Mouse (Mus musculus): ENCODE measurements around the gene Hoxc9.

Hoxc9 gene

DNA sequence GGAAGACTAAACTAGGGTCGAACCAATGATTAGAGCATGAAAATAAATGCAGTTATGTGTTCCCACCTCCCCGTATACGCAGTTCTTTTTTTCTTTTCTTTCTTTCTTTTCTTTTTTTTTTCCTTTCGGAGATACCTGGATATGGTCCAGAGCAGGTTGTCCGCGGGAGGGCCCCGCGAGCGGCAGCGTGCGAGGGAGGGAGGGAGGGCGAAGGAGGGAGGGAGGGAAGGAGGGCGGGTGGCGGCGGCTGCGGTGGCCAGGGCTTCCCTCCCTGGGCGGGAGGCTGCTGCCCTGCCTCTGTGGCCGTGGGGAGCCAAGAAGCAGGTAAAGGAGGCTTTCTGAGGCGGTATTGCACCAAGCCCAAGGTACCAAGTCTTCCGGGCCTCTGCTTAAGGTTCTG is at the start of gene Hoxc9:
TSS of gene Hoxc9 (plus strand) at position 269 of the 400 bp plus-strand sequence.
- DNase-seq, result no peak

- DNase-seq, result no peak
Measured at GRCm38 (mm10) chr15:102927032-102927645, 49.1 kb upstream of the Hoxc9 start.

DNA sequence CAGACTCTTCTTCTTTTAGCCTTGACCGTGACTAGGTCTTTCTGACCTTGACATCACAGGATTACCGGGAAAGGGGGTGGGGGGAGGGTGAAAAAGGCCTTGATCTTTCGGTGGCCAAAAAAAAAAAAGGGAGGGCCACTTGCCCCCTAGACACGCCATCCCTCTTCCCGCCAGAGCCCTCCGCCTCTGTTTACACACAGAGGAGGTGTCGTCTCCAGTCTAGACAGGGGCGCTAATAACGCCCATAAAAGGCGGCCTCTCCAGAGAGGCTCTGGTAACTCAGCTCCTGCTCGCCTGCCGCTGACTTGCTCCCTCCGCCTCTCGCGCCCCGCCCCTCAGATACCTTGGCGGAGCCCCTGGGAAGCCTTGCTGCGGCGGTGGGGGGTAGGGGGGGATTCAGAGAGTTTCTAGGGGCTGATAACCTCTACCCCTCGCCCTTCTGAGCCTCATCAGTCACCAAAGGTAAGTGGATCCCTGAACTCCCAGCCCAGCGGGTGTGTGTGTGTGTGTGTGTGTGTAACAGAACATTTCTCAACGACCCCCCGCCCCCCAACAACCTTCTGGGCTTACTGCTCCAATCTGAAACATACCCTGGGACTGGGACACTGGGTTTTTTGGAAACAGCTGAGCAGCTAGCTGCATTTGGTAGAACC is 44.4 kb upstream of the Hoxc9 start:
- no peak for DNase-seq

- DNase-seq, result no peak
Measured at GRCm38 (mm10) chr15:102934438-102934837, 41.8 kb upstream of the Hoxc9 start.

DNA sequence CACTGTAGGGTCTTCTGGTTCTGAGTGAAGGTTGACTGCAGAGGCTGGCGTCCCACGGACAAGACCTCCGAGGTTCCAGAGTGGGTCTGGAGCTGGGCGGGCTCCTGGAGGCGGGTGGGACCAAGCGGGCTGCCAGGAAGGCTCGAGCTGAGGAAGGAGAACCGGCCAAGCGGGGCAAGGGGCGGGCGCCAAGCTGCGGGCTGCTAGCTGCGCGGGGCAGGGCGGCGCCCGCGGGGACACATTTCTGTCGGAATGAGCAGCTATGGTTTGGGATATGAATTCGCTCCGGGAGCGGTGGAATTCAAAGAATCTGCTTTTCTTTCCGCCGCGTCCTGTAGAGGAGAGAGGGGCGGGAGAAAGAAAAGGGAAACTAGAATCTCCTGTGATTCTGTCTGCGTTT is 41.3 kb upstream of the Hoxc9 start:
- no peak for DNase-seq

GRCm38 (mm10) chr15:102936279-102936972 is 39.8 kb upstream of the Hoxc9 start, which contains the start of gene Hoxc12:
Gene Hoxc12 (plus strand): TSS chr15:102936757.
- DNase-seq, result no peak

- no peak for DNase-seq
Measured at GRCm38 (mm10) chr15:102937036-102937666, 39.1 kb upstream of the Hoxc9 start.

- DNase-seq, result no peak
Measured at GRCm38 (mm10) chr15:102939256-102940155, 36.7 kb upstream of the Hoxc9 start.

DNA sequence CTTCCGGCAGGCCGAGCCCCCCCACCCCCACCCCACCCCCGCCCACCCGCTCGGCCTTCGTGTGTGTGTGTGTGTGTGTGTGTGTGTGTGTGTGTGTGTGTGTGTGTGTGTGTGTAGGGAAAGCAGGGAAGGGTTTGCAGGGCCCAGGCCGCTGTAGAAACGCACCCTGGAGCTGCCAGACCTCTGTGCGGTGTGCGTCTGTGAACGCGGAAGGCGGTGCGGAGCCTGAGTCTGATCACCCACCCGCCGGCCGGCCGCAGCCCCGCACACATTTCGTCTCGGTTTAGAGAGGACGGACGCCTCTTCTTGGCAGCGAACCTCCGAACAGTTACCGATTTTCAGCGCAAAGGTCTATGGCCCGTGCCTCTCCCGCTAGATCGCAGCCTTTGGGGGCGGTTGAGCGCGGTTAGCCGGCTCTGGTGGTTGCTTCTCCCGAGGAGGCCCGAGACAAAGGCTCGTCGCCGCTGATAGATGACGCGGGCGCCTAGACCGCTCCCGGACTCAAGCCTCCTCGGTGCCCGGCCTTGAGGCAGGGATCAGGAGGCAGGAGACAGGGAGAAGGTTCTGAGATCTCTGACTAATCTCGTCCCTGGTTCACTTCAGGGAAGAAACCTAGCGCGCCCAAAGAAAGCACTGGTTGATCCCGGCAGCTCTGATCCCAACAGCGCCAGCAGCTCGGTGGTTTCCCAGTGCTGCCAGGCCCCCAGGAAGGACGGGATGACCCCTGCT is 33.3 kb upstream of the Hoxc9 start:
- DNase-seq, result no peak

DNA sequence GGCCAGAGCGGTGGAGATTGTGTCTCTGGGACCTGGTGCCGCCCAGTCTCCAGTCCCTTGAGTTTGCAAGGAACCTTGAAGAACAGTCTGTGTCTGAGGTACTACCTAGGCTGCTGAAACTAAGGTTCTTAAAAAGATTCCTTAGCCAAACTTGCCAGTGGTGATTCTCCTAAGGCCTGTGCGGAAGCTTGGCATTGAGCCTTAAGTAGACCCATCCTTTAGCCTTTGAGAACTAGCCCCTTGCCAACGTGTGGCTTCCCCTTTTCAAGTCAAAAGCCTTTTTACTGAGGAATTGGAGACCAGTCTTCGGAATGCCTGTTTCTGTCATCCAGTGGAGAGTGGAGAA is 32.8 kb upstream of the Hoxc9 start:
- DNase-seq, result no peak

- no peak for DNase-seq
Measured at GRCm38 (mm10) chr15:102945185-102946077, 30.8 kb upstream of the Hoxc9 start.

DNA sequence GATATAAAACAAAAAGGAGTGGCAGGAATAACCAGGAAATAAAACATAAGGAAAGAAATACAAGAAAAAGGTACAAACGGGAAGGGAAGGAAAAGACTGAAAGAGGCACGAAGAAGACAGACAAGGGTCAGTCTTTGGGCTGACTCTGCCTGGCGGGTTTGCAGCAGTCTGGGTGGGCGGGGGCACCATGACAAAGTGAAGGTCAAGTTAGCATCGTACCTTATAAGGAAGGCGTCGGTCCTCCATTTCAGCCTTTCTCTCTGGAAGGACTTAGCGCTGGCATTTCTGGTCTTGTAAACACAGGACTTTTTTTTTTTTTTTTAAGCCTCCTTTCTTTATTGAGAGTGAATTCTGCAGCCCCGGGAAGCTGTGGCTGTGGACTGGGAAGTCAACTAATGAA is 29.0 kb upstream of the Hoxc9 start:
- no peak for DNase-seq

DNA sequence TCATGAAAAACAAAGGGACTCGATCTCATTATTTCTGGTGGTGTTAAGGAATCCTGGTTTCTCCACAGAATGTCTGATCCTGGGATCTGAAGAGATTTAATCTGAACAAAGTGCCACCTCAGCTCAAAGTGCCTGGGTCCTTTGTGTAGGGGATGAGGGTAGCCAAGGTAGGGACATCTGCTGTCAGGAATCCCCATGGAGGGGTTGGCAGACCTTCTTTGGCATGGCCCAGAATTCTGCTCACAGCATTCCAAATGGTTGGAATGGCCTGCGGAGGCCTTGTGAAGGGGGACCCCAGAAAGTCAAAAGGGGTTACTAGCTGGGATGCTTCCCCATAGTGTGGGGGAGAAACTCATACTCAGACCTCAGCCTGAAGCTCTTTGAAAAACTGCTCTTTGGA is 27.4 kb upstream of the Hoxc9 start:
- no peak for DNase-seq

GRCm38 (mm10) chr15:102949696-102950095 is 26.5 kb upstream of the Hoxc9 start:
- DNase-seq, result no peak

- DNase-seq, result no peak
Measured at GRCm38 (mm10) chr15:102950877-102951276, 25.4 kb upstream of the Hoxc9 start.

GRCm38 (mm10) chr15:102953561-102953960 is 22.7 kb upstream of the Hoxc9 start:
- no peak for DNase-seq

- DNase-seq, result no peak
Measured at GRCm38 (mm10) chr15:102954192-102955006, 21.8 kb upstream of the Hoxc9 start, which contains the start of gene Hoxc11. Gene Hoxc11 (plus strand): TSS chr15:102954427.

DNA sequence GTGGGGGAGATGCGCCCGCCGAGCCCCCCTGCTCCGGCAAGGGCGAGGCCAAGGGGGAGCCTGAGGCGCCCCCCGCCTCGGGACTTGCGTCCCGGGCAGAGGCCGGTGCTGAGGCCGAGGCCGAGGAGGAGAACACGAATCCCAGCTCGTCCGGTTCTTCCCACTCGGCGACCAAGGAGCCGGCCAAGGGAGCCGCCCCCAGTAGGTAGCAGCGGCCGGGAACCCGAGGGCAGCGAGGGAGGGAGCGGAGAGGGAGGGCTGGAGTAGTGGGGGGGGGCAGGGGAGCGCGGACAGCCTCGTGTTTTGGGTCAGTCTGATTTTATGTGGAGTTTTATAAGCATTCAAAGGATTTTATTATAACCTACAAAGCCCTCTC is 21.2 kb upstream of the Hoxc9 start:
- no peak for DNase-seq

DNA sequence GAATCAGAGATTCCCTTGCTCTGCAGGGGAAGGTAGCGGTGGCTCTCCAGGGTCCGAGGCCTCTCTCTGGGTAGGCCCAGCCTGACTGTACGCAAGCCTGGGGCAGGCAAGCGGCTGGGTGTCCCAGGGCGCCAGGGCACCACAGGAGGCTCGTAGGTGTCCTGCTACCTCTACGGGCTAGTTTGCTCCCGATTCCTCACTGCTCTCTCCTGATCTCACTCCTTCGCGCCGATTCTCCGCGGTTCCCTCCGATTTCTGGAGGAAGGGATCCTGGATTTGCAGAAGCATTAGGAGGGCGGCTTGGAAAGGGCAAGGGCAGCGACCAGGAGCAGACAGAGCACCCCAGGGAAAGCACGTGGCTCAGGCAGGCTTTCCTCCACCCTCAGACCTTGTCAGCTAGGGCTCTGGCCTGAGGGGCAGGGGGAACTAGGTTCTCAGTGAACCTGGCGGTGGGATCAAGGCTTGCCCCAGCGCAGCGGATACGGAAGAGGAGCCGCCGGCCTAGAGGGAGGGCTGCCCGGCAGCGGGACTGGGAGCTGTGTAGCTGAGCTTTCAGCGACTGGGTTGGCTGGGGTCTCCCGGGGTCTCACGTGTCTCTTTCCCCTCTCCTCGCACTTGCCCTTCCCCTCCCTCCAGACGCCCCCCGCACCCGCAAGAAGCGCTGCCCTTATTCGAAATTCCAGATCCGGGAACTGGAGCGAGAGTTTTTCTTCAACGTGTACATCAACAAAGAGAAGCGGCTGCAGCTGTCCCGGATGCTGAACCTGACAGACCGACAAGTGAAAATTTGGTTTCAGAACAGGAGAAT is 20.2 kb upstream of the Hoxc9 start:
- DNase-seq, result no peak

Data from cerebellum, adult 18-20 months (tissue).